Mouse (Mus musculus) heart, adult 2 months (tissue): ENCODE results near the gene Myzap. TPM values are rescaled to one million over a fixed set of nuclear protein-coding genes. Genes with fewer than 3 reads are reported as not detected.

Experiments used
- DNase-seq, 2 experiments: peaks; one replicate each; pipeline ENCODE4 v3.0.0; 2021
- H3K27ac ChIP-seq: fragments of 200-600 bp; 2 replicates; pipeline ENCODE4 v1.8.1; 2022
- H3K27me3 ChIP-seq: fragments of 200-500 bp; 2 replicates; pipeline ENCODE4 v1.6.1; 2012; ENCODE audit warnings: mild to moderate bottlenecking, low read length, inconsistent platforms, mixed read lengths; ENCODE audit not compliant: control insufficient read depth, insufficient read depth
- H3K36me3 ChIP-seq: fragments of 200-500 bp; 2 replicates; pipeline ENCODE4 v1.6.1; 2012; ENCODE audit warnings: low read length, inconsistent platforms; ENCODE audit not compliant: control insufficient read depth, insufficient read depth
- H3K4me1 ChIP-seq: fragments of 200-500 bp; 2 replicates; pipeline ENCODE4 v1.6.1; 2011; ENCODE audit warnings: low read length; ENCODE audit not compliant: control insufficient read depth, insufficient read depth
- H3K4me3 ChIP-seq: fragments of 200-600 bp; 2 replicates; pipeline ENCODE4 v1.8.1; 2022
- H3K79me2 ChIP-seq: fragments of 200-500 bp; replicated peaks from 2 replicates; pipeline ENCODE4 v1.6.1; 2012; ENCODE audit warnings: mild to moderate bottlenecking, inconsistent platforms, low read length, moderate library complexity, mixed read lengths; ENCODE audit not compliant: control insufficient read depth, insufficient read depth
- H3K9ac ChIP-seq: fragments of 200-500 bp; 2 replicates; pipeline ENCODE4 v1.6.1; 2012; ENCODE audit warnings: low read depth, mild to moderate bottlenecking, control low read depth, inconsistent platforms, low read length, mixed read lengths
- CTCF ChIP-seq: fragments of 200-600 bp; IDR thresholded peaks from 2 replicates; pipeline ENCODE4 v1.8.1; 2022; ENCODE audit warnings: antibody characterized with exemption, mild to moderate bottlenecking, moderate library complexity
- EP300 ChIP-seq: fragments of 200-500 bp; IDR thresholded peaks from 2 replicates; pipeline ENCODE4 v1.6.1; 2011; ENCODE audit warnings: low read depth, low read length, control low read depth; ENCODE audit not compliant: insufficient read depth
- POLR2A ChIP-seq: fragments of 200-500 bp; IDR thresholded peaks from 2 replicates; pipeline ENCODE4 v1.6.1; 2011; ENCODE audit warnings: mild to moderate bottlenecking, low read depth, low read length, control low read depth; ENCODE audit not compliant: insufficient read depth
- WGBS: fragments of 180-500 bp; shearing (Covaris S2); methylation state at CpG from one replicate; pipeline ENCODE4 v1.1.7; 2018; 5-methylcytosine and 5-hydroxymethylcytosine counted together
- intact Hi-C: fragments of 180-260 bp; cut with DNase I; formaldehyde crosslinking; loops from one replicate; pipeline ENCODE4 v1.15.1; 2025
- polyA plus RNA-seq: library from polyadenylated mRNA; depleted of rRNA; stranded (reverse); fragments of >200 nt; gene quantifications from 2 replicates; pipeline ENCODE4 v1.2.3, GENCODE M21; 2012
- total RNA-seq, 2 experiments: library from RNA; stranded (reverse); gene quantifications; 2 replicates each; pipeline ENCODE4 v1.2.3; 2021

The Myzap gene
- total and polyA plus RNA-seq, 3 experiments: 163 to 430 (median 359) TPM

- 48% methylated on average over 7 of the region's 7 CpGs for WGBS
- TF ChIP-seq POLR2A (no peak), EP300 (no peak), CTCF (no peak)
- H3K9ac ChIP-seq: no peak overlapping the region
- H3K4me1 ChIP-seq: peaks cover 20% of the 10 kb centered on the region
- DNase-seq: no peak
- H3K27ac ChIP-seq: peak overlapping the region; percentile 43
- no peaks in the 10 kb centered on the region for H3K27me3 ChIP-seq
- H3K4me3 ChIP-seq: no peak overlapping the region
- H3K79me2 ChIP-seq: no peaks in the 10 kb centered on the region; the same call in 1 of the 2 replicates
- peaks cover 43% of the 10 kb centered on the region for H3K36me3 ChIP-seq
- intact Hi-C loops: no loop called here
These were observed 13.1 kb downstream of the Myzap start for GRCm38 (mm10) chr9:71578896-71579564.

- peak overlapping the region; percentile 54; the same call in 1 of the 2 replicates for H3K27ac ChIP-seq
- TF ChIP-seq POLR2A (no peak), EP300 (no peak), CTCF (no peak)
- intact Hi-C loops: no loop called here
- H3K4me3 ChIP-seq: no peak overlapping the region
- H3K27me3 ChIP-seq: no peaks in the 10 kb centered on the region
- H3K79me2 ChIP-seq: peaks cover 1% of the 10 kb centered on the region; the same call in 1 of the 2 replicates
- no peak overlapping the region for H3K9ac ChIP-seq
- no peak for DNase-seq
- WGBS: 70% methylated on average over 3 of the region's 3 CpGs
- peaks cover 17% of the 10 kb centered on the region for H3K4me1 ChIP-seq
- H3K36me3 ChIP-seq: peaks cover 35% of the 10 kb centered on the region
These were observed 17.7 kb downstream of the Myzap start for GRCm38 (mm10) chr9:71574440-71574839.

- 0 out of 2 replicates have a peak, but pooled peaks have one; percentile 21 for TF ChIP-seq POLR2A
- TF ChIP-seq CTCF: no peak
- TF ChIP-seq EP300: peak; percentile 59; the same call in 1 of the 2 replicates
- DNase-seq: peak; percentile 55 to 81
- Histone ChIP-seq H3K4me1 (peaks cover 18% of the 10 kb centered on the region), H3K27ac (peak overlapping the region; percentile 60), H3K4me3 (no peak overlapping the region), H3K27me3 (no peaks in the 10 kb centered on the region), H3K36me3 (peaks cover 36% of the 10 kb centered on the region), H3K9ac (no peak overlapping the region; the same call in 1 of the 2 replicates), H3K79me2 (peaks cover 1% of the 10 kb centered on the region; the same call in 1 of the 2 replicates)
- intact Hi-C loops: no loop called here
- WGBS: 55% methylated on average over 6 of the region's 6 CpGs
These were observed 18.3 kb downstream of the Myzap start for GRCm38 (mm10) chr9:71573771-71574340.

GRCm38 (mm10) chr9:71571150-71571633 lies 21.0 kb downstream of the Myzap start:
- 32% methylated on average over 7 of the region's 7 CpGs for WGBS
- TF ChIP-seq CTCF (no peak), POLR2A (no peak), EP300 (no peak)
- intact Hi-C loops: no loop called here
- Histone ChIP-seq H3K4me1 (peaks cover 29% of the 10 kb centered on the region), H3K36me3 (peaks cover 39% of the 10 kb centered on the region), H3K4me3 (no peak overlapping the region), H3K9ac (0 out of 2 replicates have a peak overlapping the region, but pooled peaks have one; percentile 20), H3K79me2 (peaks cover 1% of the 10 kb centered on the region; the same call in 1 of the 2 replicates), H3K27me3 (no peaks in the 10 kb centered on the region), H3K27ac (peak overlapping the region; percentile 51)
- DNase-seq: no peak

GRCm38 (mm10) chr9:71570170-71570569 lies 22.0 kb downstream of the Myzap start:
- H3K9ac ChIP-seq: no peak overlapping the region
- WGBS: 69% methylated on average over 7 of the region's 7 CpGs
- DNase-seq: no peak
- peaks cover 31% of the 10 kb centered on the region for H3K4me1 ChIP-seq
- intact Hi-C loops: no loop called here
- H3K36me3 ChIP-seq: peaks cover 39% of the 10 kb centered on the region
- H3K79me2 ChIP-seq: peaks cover 1% of the 10 kb centered on the region; the same call in 1 of the 2 replicates
- H3K27ac ChIP-seq: no peak overlapping the region
- H3K4me3 ChIP-seq: no peak overlapping the region
- TF ChIP-seq CTCF (no peak), POLR2A (no peak), EP300 (no peak)
- H3K27me3 ChIP-seq: no peaks in the 10 kb centered on the region
